Mouse (Mus musculus): ENCODE data around the gene Zbtb1. TPM values are rescaled to one million over a fixed set of nuclear protein-coding genes. Genes with fewer than 3 reads are reported as not detected.
A peak's percentile ranks its signal among the peaks of the same experiment; 100 is the strongest.

Zbtb1 gene
- polyA plus RNA-seq, 1 experiment from 2014 or later = 8.2 TPM

DNA sequence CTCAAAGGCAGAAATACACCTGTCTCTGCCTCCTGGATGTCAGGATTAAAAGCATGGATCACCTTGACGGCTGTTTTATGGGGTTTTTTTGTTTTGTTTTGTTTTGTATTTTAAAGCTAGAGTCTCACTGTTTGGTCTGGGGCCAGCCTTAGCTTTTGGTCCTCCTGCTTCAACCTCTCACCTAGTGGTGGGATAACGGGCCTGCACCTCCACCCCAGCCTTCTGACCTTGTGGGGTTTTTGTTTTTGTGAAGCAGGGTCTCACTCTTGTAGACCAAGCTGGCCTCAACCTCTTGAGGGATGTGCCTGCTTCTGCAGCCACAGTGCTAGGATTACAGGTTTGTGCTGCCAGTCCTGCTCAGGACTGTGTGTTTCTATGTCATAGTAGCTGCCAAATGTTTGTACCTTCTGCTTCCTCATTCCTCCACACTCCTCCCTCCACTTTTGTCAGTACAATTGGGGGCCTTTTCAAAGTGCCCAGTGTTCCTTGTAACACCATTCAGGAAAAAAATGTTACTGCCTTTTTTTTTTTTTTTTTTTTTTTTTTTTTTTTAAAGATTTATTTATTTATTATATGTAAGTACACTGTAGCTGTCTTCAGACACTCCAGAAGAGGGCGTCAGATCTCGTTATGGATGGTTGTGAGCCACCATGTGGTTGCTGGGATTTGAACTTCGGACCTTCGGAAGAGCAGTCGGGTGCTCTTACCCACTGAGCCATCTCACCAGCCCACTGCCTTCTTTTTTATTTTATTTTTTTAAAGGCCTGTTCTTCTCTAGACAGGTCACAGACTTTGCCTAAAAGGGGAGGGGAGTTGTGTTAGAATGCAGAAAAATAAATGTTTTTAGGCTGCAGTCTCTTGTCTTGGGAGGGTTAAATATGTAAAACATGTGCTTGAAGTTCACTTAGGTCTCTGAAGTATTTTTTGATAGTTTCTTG, 3.1 kb downstream of the Zbtb1 start:
- no peaks in the 10 kb centered on the region for H3K9me3 ChIP-seq (replicated peaks)
- no peaks in the 10 kb centered on the region for H3K27me3 ChIP-seq (replicated peaks)
- peak overlapping the region; percentile 99 for H3K9ac ChIP-seq
- peak overlapping the region; percentile 96 for H3K4me3 ChIP-seq
- H3K4me2 ChIP-seq = peak overlapping the region; percentile 94
- peaks cover 7% of the 10 kb centered on the region; the same call in 1 of the 2 replicates for H3K36me3 ChIP-seq
- peaks cover 74% of the 10 kb centered on the region for H3K4me1 ChIP-seq
- WGBS (ENCODE audit: insufficient replicate concordance) = 49% methylated on average over 6 of the region's 7 CpGs
- peak overlapping the region; percentile 99 for H3K27ac ChIP-seq
- ATAC-seq = no peak

DNA sequence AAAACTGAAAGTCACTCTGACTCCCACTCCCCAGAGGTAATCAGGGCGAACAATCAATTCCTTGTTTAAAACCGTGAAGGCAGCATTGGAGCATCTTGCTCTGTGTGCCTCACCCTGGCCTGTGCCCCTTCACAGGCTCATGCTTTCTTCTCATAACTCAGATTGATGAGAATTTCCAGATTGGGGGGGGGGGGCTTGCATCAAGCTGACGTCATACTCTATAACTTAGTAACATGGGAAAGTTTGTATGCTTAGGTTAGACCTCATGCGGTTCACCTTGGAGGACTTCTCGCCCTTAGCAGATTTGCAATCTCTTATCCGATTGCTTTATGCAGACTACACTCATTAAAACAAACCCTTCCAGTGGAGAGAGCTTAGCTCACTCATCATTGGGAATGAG, 3.9 kb downstream of the Zbtb1 start:
- Histone ChIP-seq H3K27ac (peak overlapping the region; percentile 67), H3K27me3 (replicated peaks) (no peaks in the 10 kb centered on the region), H3K9me3 (replicated peaks) (no peaks in the 10 kb centered on the region), H3K9ac (0 out of 2 replicates have a peak overlapping the region, but pooled peaks have one; percentile 3), H3K4me1 (peaks cover 74% of the 10 kb centered on the region), H3K4me3 (no peak overlapping the region), H3K36me3 (peaks cover 7% of the 10 kb centered on the region; the same call in 1 of the 2 replicates), H3K4me2 (peak overlapping the region; percentile 50)
- 67% methylated on average over 6 of the region's 6 CpGs for WGBS (ENCODE audit: insufficient replicate concordance)
- ATAC-seq = no peak

DNA sequence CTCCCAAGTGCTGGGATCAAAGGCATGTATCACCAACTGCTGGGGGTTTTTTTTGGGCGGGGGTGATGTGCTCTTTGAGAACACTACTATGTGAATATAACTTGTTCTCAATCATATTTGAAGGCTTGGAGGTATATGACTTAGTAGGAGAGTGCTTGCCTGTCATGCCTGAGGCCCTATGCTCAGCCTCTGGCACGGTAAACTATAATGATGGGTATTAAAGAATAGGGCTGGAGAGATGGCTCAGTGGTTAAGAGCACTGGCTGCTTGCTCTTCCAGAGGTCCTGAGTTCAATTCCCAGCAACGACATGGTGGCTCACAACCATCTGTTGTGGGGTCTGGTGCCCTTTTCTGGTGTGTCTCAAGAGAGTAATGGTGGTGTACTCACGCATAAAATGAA, 4.8 kb downstream of the Zbtb1 start:
- peak overlapping the region; percentile 50 for H3K4me2 ChIP-seq
- H3K4me3 ChIP-seq = 0 out of 2 replicates have a peak overlapping the region, but pooled peaks have one; percentile 2
- H3K36me3 ChIP-seq = peaks cover 7% of the 10 kb centered on the region; the same call in 1 of the 2 replicates
- H3K27me3 ChIP-seq (replicated peaks) = no peaks in the 10 kb centered on the region
- peak overlapping the region; percentile 67 for H3K27ac ChIP-seq
- peaks cover 81% of the 10 kb centered on the region for H3K4me1 ChIP-seq
- no peaks in the 10 kb centered on the region for H3K9me3 ChIP-seq (replicated peaks)
- WGBS (ENCODE audit: insufficient replicate concordance) = 52% methylated on average over 4 of the region's 4 CpGs
- no peak for ATAC-seq
- peak overlapping the region; percentile 36; the same call in 1 of the 2 replicates for H3K9ac ChIP-seq

DNA sequence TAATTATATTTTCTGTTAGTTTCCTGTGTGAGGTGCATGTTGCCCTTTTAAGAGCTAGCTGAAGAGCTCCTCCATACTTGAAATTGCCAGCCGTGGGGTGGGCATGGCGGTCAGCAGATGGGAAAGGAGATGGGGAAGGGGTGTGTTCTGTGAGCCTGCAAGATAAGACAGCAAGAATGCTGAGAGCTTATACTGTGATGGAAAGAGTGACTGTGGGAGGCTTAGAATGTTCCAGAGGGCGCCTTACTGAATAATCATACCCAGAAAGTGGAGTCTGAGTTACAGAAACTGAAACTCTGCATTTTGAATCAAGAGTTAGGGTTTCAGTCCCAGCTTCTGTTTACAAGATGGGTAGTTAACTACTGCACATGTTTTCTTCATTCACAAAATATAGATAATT, 5.4 kb downstream of the Zbtb1 start:
- Histone ChIP-seq H3K27ac (peak overlapping the region; percentile 67), H3K4me2 (peak overlapping the region; percentile 50), H3K9ac (peak overlapping the region; percentile 36)

DNA sequence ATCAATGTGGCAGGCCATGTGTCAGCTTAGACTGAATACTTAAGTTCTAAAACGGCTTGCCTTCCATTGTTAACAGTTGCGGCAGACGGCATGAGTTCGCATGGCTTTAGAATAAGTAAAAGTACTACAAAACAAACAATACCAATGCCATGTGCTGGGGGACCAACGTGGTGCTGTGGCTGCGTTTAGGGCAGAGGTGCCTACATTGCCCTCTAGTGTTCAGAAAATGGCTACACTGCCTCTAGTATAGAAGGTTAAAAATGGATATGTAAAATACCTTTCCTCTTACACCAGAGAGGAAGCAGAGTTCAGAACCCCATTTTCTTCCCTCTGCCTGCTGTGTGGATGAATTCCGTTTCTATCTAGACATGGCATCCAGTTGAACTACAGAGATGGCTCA, 6.6 kb downstream of the Zbtb1 start:
- peak overlapping the region; percentile 36 for H3K9ac ChIP-seq
- H3K27ac ChIP-seq = peak overlapping the region; percentile 67
- H3K4me1 ChIP-seq = peaks cover 89% of the 10 kb centered on the region
- no peaks in the 10 kb centered on the region for H3K27me3 ChIP-seq (replicated peaks)
- peak; percentile 40 for ATAC-seq
- no peaks in the 10 kb centered on the region for H3K9me3 ChIP-seq (replicated peaks)
- peak overlapping the region; percentile 50 for H3K4me2 ChIP-seq
- H3K36me3 ChIP-seq = peaks cover 22% of the 10 kb centered on the region
- H3K4me3 ChIP-seq = no peak overlapping the region
- WGBS (ENCODE audit: insufficient replicate concordance) = 22% methylated on average over 7 of the region's 7 CpGs

More for the DNA sequence above, 5.4 kb downstream of the Zbtb1 start:
- no peaks in the 10 kb centered on the region for H3K27me3 ChIP-seq (replicated peaks)
- peaks cover 11% of the 10 kb centered on the region for H3K36me3 ChIP-seq
- WGBS (ENCODE audit: insufficient replicate concordance) = 15% methylated on average over 3 of the region's 3 CpGs
- H3K9me3 ChIP-seq (replicated peaks) = no peaks in the 10 kb centered on the region
- peak overlapping the region; percentile 2; the same call in 1 of the 2 replicates for H3K4me3 ChIP-seq
- H3K4me1 ChIP-seq = peaks cover 87% of the 10 kb centered on the region
- peak; percentile 80 for ATAC-seq

DNA sequence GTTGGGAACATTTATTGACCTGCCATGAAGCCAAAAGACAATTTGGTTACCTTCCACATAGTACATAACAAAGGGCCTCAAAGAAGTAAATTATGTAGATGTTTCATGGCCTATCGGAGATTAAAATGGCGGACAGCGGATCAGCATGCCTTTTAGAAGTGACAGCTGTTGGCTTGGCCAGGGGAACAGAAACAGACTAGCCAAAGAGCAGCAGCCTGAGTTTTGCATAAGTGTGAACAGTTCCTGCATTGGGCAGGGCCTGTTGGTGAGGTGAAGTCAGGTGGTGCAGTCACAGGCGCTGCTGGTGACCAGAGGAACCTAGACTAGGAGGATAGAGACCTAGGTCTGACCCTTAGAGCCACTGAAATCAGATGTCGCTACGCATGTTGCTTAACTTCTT, 7.0 kb downstream of the Zbtb1 start:
- Histone ChIP-seq H3K9me3 (replicated peaks) (no peaks in the 10 kb centered on the region), H3K27ac (peak overlapping the region; percentile 67), H3K4me3 (no peak overlapping the region), H3K36me3 (peaks cover 24% of the 10 kb centered on the region), H3K9ac (no peak overlapping the region), H3K27me3 (replicated peaks) (no peaks in the 10 kb centered on the region), H3K4me2 (0 out of 2 replicates have a peak overlapping the region, but pooled peaks have one; percentile 6), H3K4me1 (peaks cover 85% of the 10 kb centered on the region)
- WGBS (ENCODE audit: insufficient replicate concordance) = 91% methylated on average over 6 of the region's 6 CpGs
- ATAC-seq = no peak

DNA sequence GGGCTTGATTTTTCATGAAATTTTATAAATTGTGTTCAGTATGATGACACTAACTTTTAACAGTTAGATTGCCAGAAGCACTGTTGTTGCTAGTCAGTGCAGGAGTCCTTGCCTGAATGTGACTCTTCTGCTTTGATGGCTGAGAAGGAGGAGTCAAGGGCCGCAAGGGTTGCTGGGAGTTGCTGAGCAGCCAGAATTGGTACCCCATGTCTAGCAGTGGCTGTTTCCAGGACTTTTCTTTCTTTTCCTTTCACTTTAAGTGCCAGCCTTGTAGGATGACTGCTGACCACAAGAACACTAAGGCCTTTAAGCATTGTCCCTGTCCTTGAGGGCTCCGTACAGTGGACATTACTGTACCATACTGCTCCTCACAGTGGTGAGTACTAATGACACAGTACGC, 7.7 kb downstream of the Zbtb1 start:
- no peak overlapping the region for H3K4me3 ChIP-seq
- no peak for ATAC-seq
- H3K4me2 ChIP-seq = no peak overlapping the region
- H3K36me3 ChIP-seq = peaks cover 25% of the 10 kb centered on the region
- H3K9ac ChIP-seq = no peak overlapping the region
- 86% methylated on average over 3 of the region's 3 CpGs for WGBS (ENCODE audit: insufficient replicate concordance)
- H3K4me1 ChIP-seq = peaks cover 78% of the 10 kb centered on the region
- H3K9me3 ChIP-seq (replicated peaks) = no peaks in the 10 kb centered on the region
- no peaks in the 10 kb centered on the region for H3K27me3 ChIP-seq (replicated peaks)
- no peak overlapping the region for H3K27ac ChIP-seq

DNA sequence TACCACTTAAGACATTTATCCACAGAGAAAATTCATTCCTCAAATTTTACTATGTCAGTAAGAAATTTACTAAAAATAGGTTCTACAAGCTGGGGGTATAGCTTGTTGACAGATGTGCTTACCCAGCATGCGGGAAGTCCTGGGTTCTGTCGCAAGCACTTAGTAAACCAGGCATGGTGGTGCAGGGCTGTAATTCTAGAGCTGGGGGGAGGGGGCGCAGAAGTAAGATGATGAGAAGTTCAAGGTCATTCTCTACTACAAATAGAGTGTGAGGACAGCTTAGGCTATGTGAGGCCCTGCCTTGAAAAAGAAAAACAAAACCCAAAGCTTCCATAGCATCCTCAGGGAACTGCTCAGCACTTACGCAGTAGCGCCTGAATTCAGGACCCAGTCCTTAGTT, 8.5 kb downstream of the Zbtb1 start:
- ATAC-seq = no peak
- H3K9ac ChIP-seq = no peak overlapping the region
- H3K4me1 ChIP-seq = peaks cover 72% of the 10 kb centered on the region
- H3K36me3 ChIP-seq = peaks cover 34% of the 10 kb centered on the region
- no peak overlapping the region for H3K4me3 ChIP-seq
- H3K4me2 ChIP-seq = no peak overlapping the region
- WGBS (ENCODE audit: insufficient replicate concordance) = 80% methylated on average over 5 of the region's 5 CpGs
- H3K9me3 ChIP-seq (replicated peaks) = no peaks in the 10 kb centered on the region
- no peak overlapping the region for H3K27ac ChIP-seq
- H3K27me3 ChIP-seq (replicated peaks) = no peaks in the 10 kb centered on the region

DNA sequence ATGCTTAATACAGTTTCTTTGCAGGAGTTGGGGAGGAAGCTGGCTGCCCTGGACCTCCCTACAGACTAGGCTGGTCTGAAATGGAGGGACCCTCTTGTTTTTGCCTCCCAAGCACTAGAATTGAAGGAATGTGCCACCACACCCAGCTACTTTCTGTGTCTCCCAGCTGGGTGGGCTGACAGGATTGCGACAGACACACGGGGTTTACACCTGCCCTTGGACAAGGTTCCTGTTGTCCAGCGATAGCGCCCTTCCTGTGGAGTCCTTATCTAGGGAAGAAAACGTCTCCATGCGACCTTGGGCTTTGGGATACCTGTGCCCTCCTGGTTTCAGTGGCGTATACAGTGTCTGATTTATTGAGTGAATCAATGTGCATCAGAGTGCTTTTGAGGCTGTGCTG, 10.1 kb downstream of the Zbtb1 start:
- no peaks in the 10 kb centered on the region for H3K27me3 ChIP-seq (replicated peaks)
- peaks cover 56% of the 10 kb centered on the region for H3K4me1 ChIP-seq
- H3K4me3 ChIP-seq = no peak overlapping the region
- H3K9ac ChIP-seq = no peak overlapping the region
- H3K9me3 ChIP-seq (replicated peaks) = no peaks in the 10 kb centered on the region
- no peak overlapping the region for H3K27ac ChIP-seq
- ATAC-seq = no peak
- no peak overlapping the region for H3K4me2 ChIP-seq
- H3K36me3 ChIP-seq = peaks cover 42% of the 10 kb centered on the region
- 64% methylated on average over 7 of the region's 7 CpGs for WGBS (ENCODE audit: insufficient replicate concordance)

DNA sequence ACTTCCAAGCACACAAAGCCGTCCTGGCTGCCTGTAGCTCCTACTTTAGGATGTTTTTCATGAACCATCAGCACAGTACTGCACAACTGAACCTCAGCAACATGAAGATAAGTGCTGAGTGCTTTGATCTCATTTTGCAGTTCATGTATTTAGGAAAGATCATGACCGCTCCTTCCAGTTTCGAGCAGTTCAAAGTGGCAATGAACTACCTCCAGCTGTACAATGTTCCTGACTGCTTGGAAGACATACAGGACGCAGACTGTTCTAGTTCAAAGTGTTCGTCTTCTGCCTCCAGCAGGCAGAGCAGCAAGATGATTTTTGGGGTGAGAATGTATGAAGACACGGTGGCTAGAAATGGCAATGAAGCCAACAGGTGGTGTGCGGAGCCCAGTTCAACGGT, 15.3 kb downstream of the Zbtb1 start:
- H3K4me1 ChIP-seq = peaks cover 21% of the 10 kb centered on the region
- H3K4me2 ChIP-seq = no peak overlapping the region
- H3K27me3 ChIP-seq (replicated peaks) = no peaks in the 10 kb centered on the region
- H3K9me3 ChIP-seq (replicated peaks) = no peaks in the 10 kb centered on the region
- no peak overlapping the region for H3K9ac ChIP-seq
- no peak overlapping the region for H3K4me3 ChIP-seq
- 93% methylated on average over 8 of the region's 8 CpGs for whole genome bisulfite sequencing (ENCODE audit: insufficient replicate concordance)
- ATAC-seq = no peak
- H3K36me3 ChIP-seq = peaks cover 76% of the 10 kb centered on the region
- H3K27ac ChIP-seq = no peak overlapping the region

DNA sequence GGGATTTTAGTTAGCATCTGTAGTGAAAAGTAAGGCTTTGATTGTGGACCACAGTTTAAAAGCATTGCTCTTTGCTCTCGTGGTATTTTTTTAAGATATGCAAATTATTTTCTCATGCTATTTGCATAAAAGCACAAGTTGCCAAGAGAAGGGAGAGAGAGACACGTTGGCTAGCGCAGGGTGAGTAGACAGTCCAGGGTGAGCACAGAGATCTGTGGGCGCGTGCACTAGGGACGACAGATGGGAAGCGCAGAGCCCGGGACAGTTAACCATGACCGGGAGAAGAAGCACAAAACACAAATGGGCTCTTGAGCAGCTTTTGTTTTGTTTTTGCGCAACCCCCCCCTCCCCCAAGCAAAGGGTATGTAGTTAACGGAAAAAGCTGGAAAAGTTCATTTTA, 18.7 kb downstream of the Zbtb1 start:
- Histone ChIP-seq H3K36me3 (peaks cover 52% of the 10 kb centered on the region), H3K4me3 (no peak overlapping the region), H3K27ac (no peak overlapping the region), H3K27me3 (replicated peaks) (no peaks in the 10 kb centered on the region), H3K4me2 (no peak overlapping the region), H3K9me3 (replicated peaks) (no peaks in the 10 kb centered on the region), H3K9ac (no peak overlapping the region), H3K4me1 (peaks cover 45% of the 10 kb centered on the region)
- ATAC-seq = no peak
- WGBS (ENCODE audit: insufficient replicate concordance) = 81% methylated on average over 11 of the region's 11 CpGs

DNA sequence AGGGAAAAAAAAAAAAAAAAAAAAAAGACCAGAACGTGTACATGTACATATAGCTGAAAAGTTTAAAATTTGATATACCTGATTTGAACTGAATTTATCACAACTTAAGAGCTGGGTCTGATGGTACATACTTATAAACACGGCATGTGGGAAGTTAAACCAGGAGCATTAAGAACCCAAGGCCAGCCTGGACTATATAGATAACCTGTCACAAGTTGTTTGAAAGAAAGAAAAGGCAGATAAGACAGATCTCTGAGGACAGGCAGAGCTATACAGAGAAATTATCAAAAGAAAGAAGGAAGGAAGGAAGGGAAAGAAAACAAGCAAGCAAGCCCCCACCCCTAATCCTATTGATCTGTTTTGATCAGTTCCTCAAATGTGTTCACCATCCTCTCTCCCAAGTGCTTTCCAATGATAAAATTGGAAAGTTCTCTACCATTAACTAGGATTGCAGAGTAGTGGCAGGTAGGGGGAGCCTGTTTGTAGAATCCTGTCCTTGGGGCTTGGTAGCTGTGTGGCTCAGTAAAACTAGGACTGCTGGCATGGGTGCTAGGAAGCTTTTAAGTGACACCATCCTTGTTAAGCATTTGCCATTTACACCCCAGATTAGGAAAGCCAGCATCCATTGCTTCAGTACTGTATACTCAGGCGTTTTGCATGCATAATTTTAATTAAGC, 21.7 kb downstream of the Zbtb1 start:
- peaks cover 46% of the 10 kb centered on the region for H3K4me1 ChIP-seq
- H3K9ac ChIP-seq = no peak overlapping the region
- H3K4me2 ChIP-seq = peak overlapping the region; percentile 14; the same call in 1 of the 2 replicates
- no peaks in the 10 kb centered on the region for H3K27me3 ChIP-seq (replicated peaks)
- H3K36me3 ChIP-seq = peaks cover 25% of the 10 kb centered on the region
- no peaks in the 10 kb centered on the region for H3K9me3 ChIP-seq (replicated peaks)
- H3K27ac ChIP-seq = peak overlapping the region; percentile 50
- peak; percentile 88 for ATAC-seq
- WGBS (ENCODE audit: insufficient replicate concordance) = 30% methylated on average over 3 of the region's 3 CpGs
- H3K4me3 ChIP-seq = no peak overlapping the region

All from liver, embryonic 12.5 days (tissue).